Mouse (Mus musculus) spleen, postnatal 36 days (tissue): ENCODE measurements around the gene Il18rap.

Source experiments
- DNase-seq, 2 experiments: peaks; one replicate each; pipeline ENCODE4 v3.0.0; 2022; ENCODE audit warnings: low spot score in 2 of 2, mixed read lengths in 1 of 2

Il18rap gene

DNA sequence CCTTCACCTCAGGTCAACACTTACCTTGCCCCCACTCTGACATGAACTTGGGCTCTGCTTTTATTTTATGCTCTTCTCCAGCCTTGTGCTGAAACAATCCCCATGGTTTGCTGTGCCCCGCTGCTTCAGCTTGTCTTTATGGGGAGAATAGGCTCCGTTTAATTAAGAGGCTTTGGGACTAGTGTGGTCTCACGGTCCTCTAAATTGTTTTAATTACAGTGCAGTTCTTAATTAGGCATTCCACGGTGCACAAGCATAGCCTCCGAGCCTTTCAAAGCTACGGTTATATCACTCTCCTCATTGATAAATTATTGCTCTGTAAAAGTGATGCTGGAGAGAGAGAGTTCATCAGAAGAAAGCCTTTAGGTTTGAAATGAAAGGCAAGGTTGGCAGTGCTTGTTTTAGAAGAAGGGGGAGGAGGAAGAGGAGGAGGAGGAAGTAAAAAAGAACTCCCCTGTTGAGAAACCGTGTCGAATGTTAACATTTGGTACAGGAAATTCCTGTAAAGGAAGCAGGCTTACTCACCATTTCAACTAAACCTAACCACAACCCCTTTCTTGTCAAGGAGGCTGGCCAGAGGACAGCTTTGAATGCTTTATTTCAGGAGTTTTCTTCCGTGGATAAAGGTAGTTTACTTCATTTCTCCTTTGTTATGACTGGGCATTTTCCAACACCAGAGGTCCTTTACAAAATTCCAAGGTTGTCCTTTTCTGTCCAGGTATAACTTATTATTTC, at the start of gene Il18rap:
TSS of gene Il18rap (plus strand) at position 512 of the 735 bp plus-strand sequence.
- peak; percentile 5 to 36 for DNase-seq

DNA sequence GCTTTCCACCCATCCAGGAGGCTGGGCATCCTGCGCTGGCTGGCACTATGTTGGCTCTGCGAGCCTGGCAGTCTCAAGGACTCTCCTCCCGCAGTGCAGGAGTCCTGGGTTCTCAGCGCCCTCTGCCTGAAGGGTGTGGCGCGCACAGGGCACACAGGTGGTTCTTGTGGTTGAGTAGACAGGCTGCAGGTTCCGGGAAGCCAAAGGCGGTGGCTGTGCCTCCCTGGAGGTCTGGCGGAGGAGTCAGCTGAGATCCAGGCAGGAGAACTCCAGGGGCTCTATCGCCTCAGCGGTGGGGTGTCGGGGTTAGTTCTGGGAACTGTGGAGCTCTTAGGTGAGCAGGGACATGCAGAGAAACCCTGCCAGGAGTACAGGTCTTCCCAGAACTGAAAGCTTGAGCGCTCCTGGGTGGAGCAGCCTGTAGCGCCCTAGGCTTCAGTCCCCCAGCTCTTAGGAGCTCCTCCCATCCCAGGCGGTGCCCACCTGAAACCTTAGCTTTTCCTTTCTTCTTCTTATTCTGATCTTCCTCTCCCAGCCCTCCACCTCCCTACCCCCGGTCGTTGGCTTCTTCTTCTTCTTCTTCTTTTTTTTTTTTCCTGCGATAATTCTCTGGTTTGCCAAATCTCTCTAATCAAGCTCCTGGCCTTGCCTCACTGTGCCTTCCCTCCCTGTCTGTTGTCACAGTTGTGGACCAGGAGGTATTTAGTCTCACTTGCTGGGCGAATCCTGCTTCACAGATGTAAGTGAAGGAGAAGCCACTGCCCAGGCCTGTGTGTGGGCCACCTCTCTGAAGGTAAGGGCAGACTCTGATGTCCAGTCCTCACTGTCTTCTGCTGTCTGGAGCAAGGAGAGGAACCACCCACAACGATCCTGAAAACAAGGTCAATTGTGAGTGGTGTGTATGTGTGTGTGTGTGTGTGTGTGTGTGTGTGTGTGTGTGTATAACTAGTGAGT, 49.4 kb upstream of the Il18rap start, which contains the start of gene Il18r1:
TSS of gene Il18r1 (plus strand) at position 76 of the 954 bp plus-strand sequence.
- DNase-seq: peak; percentile 54 to 66

DNA sequence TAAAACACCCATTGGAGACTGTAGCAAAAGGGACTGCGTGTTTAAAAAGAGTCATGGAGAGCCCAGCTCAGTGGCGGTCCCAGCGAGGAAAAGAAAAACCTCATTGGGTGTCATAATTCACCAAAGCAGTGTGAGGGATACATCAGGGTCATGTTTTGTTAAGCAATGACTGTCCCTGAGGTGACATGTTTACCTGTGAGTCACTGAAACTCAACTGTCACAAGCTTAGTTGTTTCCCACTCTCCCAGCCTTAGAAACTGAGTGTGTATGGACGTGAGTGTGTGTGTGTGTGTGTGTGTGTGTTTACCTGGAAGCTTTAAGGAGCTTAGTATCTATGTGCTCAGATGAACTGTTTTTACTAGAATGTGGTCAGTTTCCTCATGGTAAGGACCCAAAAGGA, 47.9 kb upstream of the Il18rap start:
- DNase-seq: no peak

DNA sequence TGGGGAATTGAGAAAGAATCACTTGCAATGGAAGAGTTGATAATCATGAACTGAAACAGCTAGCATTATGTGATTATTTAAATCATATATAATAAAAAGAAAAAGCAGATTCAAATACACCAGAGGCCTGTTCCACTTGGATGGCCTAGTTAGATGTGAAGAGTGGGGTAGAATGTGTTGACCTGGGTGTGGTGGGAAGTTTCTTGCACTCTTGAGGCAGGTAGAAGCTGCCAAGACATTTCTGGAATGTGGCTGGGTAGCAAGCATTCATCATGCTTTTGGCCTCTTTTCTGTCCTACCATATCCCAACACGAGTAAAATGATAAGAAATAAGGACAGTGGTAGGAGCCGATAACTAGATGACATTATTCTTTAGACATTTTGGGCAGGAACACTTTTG, 46.4 kb upstream of the Il18rap start:
- no peak for DNase-seq

DNA sequence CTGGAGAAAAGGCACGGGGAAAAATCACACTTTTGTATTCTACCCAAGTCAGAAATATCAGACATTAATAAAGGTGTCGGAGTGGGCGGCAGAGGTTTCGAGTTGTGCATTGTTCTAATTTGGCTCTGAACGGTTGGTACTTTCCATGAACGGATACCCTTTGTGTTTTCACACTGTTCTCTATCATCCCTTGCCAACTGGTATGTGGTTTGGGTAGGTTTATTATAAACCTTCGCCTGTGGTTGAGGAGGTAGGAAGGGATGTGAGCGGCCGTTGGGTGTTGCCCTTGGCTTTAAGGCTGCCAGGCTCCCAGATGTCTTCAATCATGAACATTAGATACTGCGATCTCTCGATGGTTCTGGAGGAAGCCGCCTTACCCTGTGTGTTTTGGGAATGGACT, 45.3 kb upstream of the Il18rap start:
- DNase-seq: no peak

DNA sequence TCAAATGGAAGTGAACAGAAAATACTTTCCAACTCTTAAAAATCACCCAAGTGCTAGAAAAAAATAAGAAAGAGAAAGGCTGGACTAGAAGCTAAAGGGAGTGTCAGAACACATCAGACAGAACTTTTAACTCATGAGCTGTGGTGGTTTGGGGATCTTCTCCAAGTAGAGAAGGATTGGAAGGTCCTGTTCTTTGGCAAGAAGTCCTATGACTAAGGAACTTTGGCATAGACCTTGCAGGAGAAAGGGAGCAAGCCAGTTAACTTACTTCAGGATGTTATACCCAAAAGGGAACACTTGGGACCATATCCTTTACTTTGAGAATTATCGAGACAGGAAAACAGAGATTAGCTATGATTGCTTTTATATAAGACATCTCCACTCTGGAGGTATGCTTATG, 42.8 kb upstream of the Il18rap start:
- DNase-seq: no peak

DNA sequence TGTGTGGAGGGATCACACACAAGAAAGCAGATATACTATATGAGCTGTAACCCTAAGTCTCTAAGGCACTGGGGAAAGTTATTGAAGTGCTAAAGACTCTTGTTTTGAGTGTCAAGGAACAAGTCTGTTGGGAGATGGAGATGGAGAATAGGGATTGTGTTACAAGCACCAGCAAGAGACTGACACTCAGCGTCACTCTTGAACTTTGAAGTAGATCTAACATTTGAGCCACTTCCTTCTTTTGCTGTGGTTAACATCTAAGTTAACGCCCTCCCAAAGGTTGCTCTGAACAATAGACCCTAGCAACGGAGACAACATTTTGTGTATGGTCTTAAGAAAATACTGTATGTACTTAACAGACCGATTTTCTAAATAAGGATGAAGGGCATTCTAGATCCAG, 41.5 kb upstream of the Il18rap start:
- DNase-seq: peak in 1 of 2 experiments; percentile 28

DNA sequence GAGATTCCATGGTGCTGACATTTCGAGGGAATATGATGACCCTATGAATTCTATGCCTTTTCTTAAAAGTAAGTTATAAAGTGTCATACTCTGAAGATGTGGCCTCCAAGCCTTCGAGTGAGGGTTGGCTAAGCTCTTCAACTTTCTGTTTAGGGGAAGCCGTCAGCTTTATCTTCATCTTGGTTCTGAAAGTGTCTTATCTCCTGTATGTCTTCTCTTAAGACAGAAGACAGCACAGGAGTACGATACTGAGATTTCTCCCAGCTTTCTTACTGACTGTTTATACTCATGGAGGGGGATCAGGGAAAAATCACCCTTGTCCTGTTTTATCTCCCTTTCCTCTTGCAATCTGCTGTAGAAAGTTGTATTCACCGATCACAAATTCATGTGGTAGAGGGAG, 40.8 kb upstream of the Il18rap start:
- DNase-seq: no peak

DNA sequence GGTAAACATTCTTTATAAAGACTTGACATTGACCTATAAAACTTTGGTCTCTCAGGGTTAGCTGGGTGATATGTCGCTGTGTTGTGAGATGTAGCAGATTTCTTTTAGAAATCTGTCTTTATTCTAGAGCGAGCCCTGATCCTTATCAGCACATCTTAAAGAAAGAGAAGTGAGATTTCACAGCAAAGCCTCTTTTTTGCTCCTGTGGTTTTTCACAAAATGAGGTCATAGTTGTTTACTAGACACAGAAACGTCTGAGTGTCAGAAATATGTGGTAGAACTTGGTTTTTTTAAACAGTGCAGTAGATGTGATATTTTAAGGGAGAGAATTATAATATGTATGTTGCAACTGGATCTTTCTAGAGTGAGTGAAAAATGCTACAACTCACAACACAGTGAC, 39.5 kb upstream of the Il18rap start:
- DNase-seq: peak in 1 of 2 experiments; percentile 41

DNA sequence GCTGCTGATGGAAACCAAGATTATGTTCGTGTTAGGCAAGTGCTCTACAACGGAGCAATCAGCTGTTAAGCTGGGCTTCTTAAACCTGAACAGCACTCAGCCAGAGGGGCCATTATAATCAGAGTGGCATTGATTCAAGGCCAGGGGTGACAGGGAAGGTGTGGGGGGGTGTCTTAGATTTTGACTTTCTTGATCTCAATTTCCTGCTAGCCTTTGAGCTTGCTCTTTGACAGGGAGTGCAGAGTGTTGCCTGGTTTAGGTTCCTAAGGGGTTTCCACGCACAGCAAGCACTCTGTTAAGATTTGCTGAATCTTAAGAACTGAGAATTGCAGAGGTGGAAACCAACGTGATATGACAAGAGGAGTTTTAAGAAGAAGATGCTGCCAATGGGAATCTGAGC, 38.4 kb upstream of the Il18rap start:
- DNase-seq: no peak

DNA sequence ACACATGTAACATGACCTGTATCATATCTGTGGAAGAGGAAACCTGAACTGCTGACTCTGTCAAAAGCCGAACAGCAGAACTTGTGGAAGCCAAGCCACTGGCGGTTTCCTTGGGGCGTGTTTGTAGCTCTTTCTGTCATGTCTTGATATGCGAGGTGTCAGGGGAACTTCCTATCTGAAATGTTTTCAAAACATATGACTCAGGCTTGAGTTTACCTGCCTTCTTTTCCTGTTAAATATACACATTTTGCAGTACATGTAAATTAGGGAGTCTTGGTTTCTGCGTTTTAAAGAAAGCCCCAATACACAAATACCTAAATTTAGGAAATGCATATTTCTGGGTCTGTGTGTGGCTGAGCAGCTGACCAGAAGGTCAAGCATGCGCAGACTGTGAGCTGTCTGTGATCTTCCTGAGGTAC, 35.6 kb upstream of the Il18rap start:
- peak; percentile 41 to 54 for DNase-seq

DNA sequence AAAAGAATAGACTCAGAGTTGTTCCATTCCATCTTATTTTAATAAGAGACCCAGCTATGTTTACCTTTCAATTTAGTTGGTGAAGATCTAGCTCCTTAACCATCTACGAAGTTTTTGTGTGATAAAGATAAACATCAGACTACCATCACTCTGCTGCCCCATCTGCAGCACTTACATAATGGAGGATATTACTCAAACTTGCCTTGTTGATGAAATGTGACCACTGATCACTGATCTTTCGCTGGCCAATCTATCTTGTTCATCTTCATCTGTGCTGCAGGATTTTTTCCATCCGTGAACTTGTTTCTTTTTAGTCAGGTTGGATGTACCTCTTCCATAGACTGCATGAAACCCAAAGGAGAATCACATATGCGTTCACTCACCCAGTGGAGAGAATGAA, 20.6 kb upstream of the Il18rap start:
- no peak for DNase-seq

DNA sequence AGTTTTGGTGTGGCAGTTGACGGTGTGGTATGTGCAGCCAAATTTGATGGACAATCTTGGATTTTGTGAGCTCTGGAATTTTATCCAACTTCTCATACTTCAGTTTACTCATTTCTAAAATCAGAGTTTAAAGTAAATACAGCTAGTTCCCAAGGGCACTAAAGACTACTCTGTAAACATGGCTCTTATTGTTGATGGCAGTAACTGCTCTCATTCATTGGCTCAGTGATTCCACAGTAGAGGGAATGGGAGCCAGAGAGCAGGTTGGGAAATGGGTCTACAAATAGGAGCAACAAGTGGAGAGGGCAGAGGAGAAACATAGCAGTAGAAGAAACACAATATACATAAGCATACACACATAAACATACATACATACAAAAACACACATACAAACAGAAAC, 15.5 kb upstream of the Il18rap start:
- DNase-seq: no peak

DNA sequence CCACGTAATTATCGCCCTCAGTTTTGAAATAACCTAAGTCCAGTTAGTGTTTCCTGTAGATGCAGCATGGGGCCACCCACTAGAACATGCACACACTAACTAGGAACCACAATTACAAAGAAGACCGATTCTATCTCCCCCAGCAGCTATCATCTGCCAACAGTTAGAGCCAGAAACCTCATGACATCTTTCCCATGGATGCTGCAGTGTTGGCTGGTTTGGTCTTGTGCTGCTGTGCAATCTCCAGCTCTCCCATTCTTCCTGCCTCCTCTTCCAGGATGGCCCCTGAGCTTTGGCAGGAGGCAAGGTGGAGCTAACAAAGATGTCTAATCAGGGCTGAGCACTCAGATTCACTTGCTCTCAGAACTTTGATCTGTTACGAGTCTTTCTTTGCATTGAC, 14.0 kb upstream of the Il18rap start:
- DNase-seq: no peak

DNA sequence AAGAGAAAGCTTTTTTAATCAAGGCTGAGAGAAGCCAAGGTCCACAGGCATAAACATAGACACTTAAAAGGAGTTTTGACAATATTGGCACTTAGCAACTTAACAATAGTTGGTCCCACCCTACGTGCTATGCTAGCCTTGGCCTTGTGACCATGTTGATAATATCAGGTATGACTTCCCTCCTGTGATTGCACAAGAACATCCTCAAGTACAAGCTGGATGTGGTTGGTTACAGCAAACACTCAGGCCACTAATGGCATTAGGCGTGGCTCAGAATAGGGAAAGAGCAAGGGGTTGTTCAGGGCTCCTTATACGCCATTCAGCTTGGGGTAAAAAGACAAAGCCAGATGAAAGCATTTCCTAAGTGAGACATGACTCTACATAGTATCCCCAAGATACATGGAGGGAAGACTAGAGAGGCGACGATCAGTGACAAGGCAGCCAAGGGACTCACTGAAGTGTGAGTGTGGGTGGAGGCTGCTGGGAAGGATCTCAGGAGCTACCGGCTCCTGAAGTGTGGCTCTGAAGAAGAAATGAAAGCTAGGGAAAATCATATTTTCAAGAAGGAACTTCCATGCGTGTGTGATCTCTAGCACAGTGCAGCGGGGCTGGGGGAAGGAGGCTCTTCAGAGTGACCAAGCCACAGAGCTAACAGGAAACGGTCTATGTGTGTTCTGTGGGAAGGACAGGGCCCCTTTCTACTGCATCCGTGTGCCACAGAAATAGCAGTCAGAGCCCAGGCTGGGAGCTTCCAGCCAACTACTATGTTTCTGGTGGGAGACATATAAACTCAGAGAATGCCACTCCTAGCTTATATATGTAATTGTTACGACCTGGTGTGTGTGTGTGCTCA, 13.4 kb upstream of the Il18rap start:
- DNase-seq: peak in 1 of 2 experiments; percentile 7

DNA sequence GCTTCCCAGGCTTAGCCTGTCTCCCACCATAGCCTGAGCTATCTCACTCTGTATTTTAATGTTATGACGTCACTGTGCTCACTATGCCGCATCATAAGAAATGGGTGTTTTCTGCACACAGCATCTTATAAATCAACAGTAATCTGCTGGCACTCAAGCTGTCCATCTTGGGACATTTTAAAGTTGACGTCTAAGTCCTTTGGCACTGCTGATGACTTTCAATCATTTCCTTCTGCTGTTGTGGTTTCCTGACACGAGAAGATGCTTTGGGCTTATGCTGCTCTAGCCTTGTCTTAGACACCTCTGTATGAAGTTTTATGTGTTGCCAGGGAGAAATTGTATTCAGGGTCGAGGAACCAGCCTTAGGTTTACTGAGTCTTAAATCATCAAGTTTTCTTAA, 10.6 kb upstream of the Il18rap start:
- DNase-seq: no peak

DNA sequence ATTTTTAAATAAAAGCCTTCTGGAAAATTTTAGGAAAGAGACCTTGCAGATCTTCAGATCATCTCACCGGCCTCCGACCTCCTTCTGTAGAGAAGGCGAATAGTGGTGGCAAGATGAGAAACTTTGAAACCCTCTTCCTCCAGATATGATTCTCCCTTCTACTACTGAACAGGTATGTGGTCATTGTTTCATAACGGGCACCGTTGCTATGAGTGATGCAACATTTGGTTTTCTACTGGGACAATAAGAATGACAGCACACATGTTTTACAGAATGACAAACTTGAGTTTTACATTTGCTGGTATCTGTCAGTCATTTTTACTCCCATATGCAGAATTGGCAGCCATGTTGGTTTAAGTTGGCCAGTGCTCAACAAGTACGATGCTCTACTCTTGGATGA, 1.2 kb downstream of the Il18rap start:
- DNase-seq: no peak

DNA sequence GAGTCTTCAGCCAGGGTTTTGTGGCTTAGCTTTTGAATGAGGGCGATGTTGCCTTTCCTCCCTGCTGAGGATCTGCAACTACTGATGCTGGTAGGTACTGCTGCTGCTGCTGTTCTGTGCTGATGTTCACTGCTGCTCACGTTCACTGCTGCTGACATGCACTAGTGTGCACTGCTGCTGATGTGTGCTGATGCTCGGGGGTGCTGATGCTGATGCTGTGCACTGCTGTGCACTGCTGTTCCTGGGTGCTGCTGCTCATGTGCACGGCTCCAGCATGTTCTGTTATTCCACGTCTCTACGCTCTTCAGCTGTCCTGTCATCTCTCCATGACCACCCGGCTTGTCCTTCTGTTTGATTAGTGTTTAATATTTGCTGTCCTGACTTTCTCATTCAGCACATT, 7.8 kb downstream of the Il18rap start:
- no peak for DNase-seq

DNA sequence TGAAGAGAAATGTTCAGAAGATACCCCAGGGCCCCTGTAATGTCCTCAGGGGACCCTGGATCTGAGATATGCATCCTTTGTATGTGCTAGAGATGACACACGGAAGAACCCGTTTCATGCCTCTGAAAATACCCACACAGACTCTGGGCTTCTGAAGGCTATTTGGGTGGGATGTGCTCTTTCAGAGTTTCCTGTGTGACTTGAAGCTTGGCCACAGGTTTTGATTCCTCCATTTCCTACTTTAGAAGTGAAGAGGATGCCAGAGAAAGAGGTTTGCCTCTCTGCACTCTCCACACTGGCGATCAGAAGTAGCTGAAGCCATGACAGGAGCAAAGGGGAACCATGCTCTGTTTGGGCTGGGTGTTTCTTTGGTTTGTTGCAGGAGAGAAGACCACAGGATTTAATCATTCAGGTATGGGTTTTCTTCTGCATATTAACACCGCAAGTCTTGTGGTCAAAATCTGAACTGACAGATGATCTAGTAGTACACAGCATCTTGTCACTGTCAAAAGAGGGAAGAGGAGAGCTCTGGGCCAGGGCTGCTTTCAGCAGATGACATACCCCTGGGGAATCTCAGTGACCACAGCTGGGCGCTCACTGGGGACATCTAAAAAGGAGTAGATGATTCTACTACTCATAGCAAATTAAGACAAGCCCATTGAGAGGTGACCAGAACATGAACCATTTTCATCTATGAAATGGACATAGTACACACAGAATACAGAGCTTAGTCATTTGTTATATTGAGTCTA, 9.0 kb downstream of the Il18rap start:
- no peak for DNase-seq

DNA sequence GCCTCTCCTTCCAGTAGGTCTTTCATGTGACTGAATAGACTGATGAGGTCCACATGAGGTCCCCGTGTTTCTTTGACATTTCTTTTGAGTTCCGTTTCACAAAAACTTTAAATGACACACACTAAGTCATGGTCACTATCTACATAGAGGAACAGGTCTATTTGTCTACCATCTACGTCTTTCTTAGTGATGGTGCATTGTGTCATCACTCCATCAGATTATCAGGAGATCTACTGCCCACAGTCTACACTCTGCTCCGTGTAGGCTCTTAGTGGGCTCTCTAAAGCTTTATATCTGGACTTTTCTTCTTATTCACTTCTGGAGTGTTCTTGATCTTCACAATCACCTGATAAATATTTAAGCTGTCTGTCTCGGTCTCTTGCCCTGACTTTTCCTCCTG, 14.1 kb downstream of the Il18rap start:
- no peak for DNase-seq

DNA sequence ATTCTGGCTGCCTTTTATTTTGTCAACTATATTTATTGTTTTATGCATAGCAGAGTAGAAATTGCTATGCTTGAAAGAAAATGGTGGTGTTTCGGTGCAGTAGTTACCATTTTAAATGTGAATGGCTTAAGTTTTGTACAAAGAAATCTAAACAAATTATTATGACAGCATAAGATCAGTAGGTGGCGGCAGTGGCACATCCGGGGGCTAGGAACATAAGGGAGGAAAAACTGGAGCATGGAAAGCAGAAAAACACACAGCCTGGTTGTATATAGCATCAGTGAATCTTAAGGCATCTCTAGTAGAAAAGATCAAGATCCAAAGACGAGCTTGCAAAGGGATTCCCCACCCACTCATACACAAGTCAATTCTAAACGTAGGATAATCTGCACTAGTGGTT, 22.4 kb downstream of the Il18rap start:
- no peak for DNase-seq
